Mouse (Mus musculus) brain, embryonic 14.5 days (tissue): Measurements from ENCODE around the gene Gpr146.

Experiments
- CTCF ChIP-seq: fragments of 200-500 bp; IDR thresholded peaks from 2 replicates; pipeline ENCODE4 v1.5.1; 2012; ENCODE audit warnings: inconsistent platforms, mild to moderate bottlenecking, moderate library complexity, borderline replicate concordance; ENCODE audit not compliant: insufficient read depth, insufficient read length; ENCODE audit errors: extremely low read depth
- POLR2A ChIP-seq: fragments of 200-500 bp; IDR thresholded peaks from 2 replicates; pipeline ENCODE4 v1.6.1; 2012; ENCODE audit warnings: mild to moderate bottlenecking, inconsistent platforms, borderline replicate concordance; ENCODE audit not compliant: poor library complexity, insufficient read depth, insufficient read length, severe bottlenecking; ENCODE audit errors: extremely low read depth

DNA sequence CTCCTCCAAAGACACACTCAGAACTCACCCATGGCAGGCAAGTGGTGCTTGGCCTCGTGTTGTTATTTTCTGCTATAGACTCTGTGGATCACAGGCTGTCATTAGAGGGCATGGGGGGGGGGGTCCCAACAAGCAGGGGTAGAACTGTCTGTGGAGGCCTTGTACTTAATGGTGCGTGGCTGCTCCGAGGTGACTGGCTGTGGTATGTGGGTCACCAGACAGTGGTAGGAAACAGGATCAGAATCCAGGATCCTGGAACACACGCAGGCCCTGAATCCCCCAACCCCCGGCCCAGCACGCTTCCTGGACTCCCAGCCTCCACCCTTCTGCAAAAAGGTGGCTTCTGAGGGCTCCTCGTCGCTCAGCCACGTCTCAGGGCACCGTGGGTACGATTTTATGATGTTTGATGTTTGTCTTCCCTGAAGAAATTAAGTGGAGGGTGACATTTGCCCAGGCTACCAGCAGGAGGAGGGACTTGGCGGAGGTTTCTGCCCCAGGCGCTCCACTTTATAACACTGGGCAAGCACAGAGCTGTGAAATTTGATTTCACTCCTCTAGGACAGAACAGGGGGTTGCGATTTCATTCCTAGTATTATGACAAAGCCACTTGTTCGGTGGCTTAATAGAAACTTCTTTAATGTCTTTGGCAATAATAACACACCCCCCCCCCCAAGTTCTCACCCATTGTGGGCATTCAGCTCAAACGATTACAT lies 44.0 kb upstream of the Gpr146 start:
- TF ChIP-seq CTCF (no peak), POLR2A (no peak)
